Mouse (Mus musculus): ENCODE results near the gene Lect2. TPM values are rescaled to one million over a fixed set of nuclear protein-coding genes. Genes with fewer than 3 reads are reported as not detected.

The Lect2 gene
- polyA plus RNA-seq, 2 experiments: not detected

GRCm38 (mm10) chr13:56559841-56560370 lies 11.6 kb upstream of the Lect2 start:
- no peak for TF ChIP-seq POLR2A (IDR thresholded peaks at IDR 0.05; ENCODE audit: borderline replicate concordance, extremely low read depth, insufficient read depth, insufficient read length)
- no peak for DNase-seq (ENCODE audit: low spot score)
- no peaks in the 10 kb centered on the region for H3K36me3 ChIP-seq (ENCODE audit: control insufficient read depth, insufficient read depth, low read length)
- WGBS: 86% methylated on average over 6 of the region's 6 CpGs
- H3K4me2 ChIP-seq (replicated peaks; ENCODE audit: low read depth, low read length, severe bottlenecking): no peak overlapping the region
- no peak for ATAC-seq (ENCODE audit: low FRiP score, low read depth)
- no peak overlapping the region for H3K9ac ChIP-seq (ENCODE audit: low read depth, low read length, severe bottlenecking)
- peaks cover 2% of the 10 kb centered on the region; the same call in 1 of the 2 replicates for H3K4me1 ChIP-seq (ENCODE audit: control insufficient read depth, insufficient read depth, low read length)
- H3K4me3 ChIP-seq (replicated peaks; ENCODE audit: low read length): no peak overlapping the region
- no peaks in the 10 kb centered on the region for H3K27me3 ChIP-seq (ENCODE audit: control insufficient read depth, insufficient read depth, low read length)
- no peaks in the 10 kb centered on the region for H3K9me3 ChIP-seq (ENCODE audit: control insufficient read depth, low read length)
- no peak overlapping the region for H3K27ac ChIP-seq (replicated peaks; ENCODE audit: low read depth, low read length)

GRCm38 (mm10) chr13:56558811-56559210 lies 10.5 kb upstream of the Lect2 start:
- no peak overlapping the region for H3K9ac ChIP-seq (ENCODE audit: low read depth, low read length, severe bottlenecking)
- H3K27ac ChIP-seq (replicated peaks; ENCODE audit: low read depth, low read length): no peak overlapping the region
- no peak for ATAC-seq (ENCODE audit: low FRiP score, low read depth)
- H3K4me1 ChIP-seq (ENCODE audit: control insufficient read depth, insufficient read depth, low read length): peaks cover 2% of the 10 kb centered on the region; the same call in 1 of the 2 replicates
- DNase-seq (ENCODE audit: low spot score): no peak
- no peaks in the 10 kb centered on the region for H3K9me3 ChIP-seq (ENCODE audit: control insufficient read depth, low read length)
- no peaks in the 10 kb centered on the region for H3K27me3 ChIP-seq (ENCODE audit: control insufficient read depth, insufficient read depth, low read length)
- no peak overlapping the region for H3K4me2 ChIP-seq (replicated peaks; ENCODE audit: low read depth, low read length, severe bottlenecking)
- WGBS: 52% methylated on average over 3 of the region's 3 CpGs
- no peaks in the 10 kb centered on the region for H3K36me3 ChIP-seq (ENCODE audit: control insufficient read depth, insufficient read depth, low read length)
- H3K4me3 ChIP-seq (replicated peaks; ENCODE audit: low read length): no peak overlapping the region
- TF ChIP-seq POLR2A (IDR thresholded peaks at IDR 0.05; ENCODE audit: borderline replicate concordance, extremely low read depth, insufficient read depth, insufficient read length): no peak

- WGBS: 53% methylated on average over 3 of the region's 3 CpGs
Observed at GRCm38 (mm10) chr13:56556701-56557100, 8.4 kb upstream of the Lect2 start.

GRCm38 (mm10) chr13:56555957-56556356 lies 7.7 kb upstream of the Lect2 start:
- TF ChIP-seq POLR2A (IDR thresholded peaks at IDR 0.05; ENCODE audit: borderline replicate concordance, extremely low read depth, insufficient read depth, insufficient read length): no peak
- no peaks in the 10 kb centered on the region for H3K36me3 ChIP-seq (ENCODE audit: control insufficient read depth, insufficient read depth, low read length)
- H3K27ac ChIP-seq (replicated peaks; ENCODE audit: low read depth, low read length): no peak overlapping the region
- no peaks in the 10 kb centered on the region for H3K27me3 ChIP-seq (ENCODE audit: control insufficient read depth, insufficient read depth, low read length)
- no peaks in the 10 kb centered on the region for H3K9me3 ChIP-seq (ENCODE audit: control insufficient read depth, low read length)
- DNase-seq (ENCODE audit: low spot score) (peak; percentile 64), ATAC-seq (ENCODE audit: low FRiP score, low read depth) (no peak)
- no peak overlapping the region for H3K9ac ChIP-seq (ENCODE audit: low read depth, low read length, severe bottlenecking)
- H3K4me1 ChIP-seq (ENCODE audit: control insufficient read depth, insufficient read depth, low read length): peaks cover 2% of the 10 kb centered on the region; the same call in 1 of the 2 replicates
- H3K4me3 ChIP-seq (replicated peaks; ENCODE audit: low read length): no peak overlapping the region
- 2% methylated on average over 1 of the region's 1 CpGs for WGBS
- no peak overlapping the region for H3K4me2 ChIP-seq (replicated peaks; ENCODE audit: low read depth, low read length, severe bottlenecking)

More at GRCm38 (mm10) chr13:56556701-56557100, 8.4 kb upstream of the Lect2 start:
- no peak overlapping the region for H3K27ac ChIP-seq (replicated peaks; ENCODE audit: low read depth, low read length)
- DNase-seq (ENCODE audit: low spot score) (no peak), ATAC-seq (ENCODE audit: low FRiP score, low read depth) (no peak)
- no peaks in the 10 kb centered on the region for H3K27me3 ChIP-seq (ENCODE audit: control insufficient read depth, insufficient read depth, low read length)
- no peaks in the 10 kb centered on the region for H3K9me3 ChIP-seq (ENCODE audit: control insufficient read depth, low read length)
- no peaks in the 10 kb centered on the region for H3K36me3 ChIP-seq (ENCODE audit: control insufficient read depth, insufficient read depth, low read length)
- TF ChIP-seq POLR2A (IDR thresholded peaks at IDR 0.05; ENCODE audit: borderline replicate concordance, extremely low read depth, insufficient read depth, insufficient read length): no peak
- H3K9ac ChIP-seq (ENCODE audit: low read depth, low read length, severe bottlenecking): no peak overlapping the region
- no peak overlapping the region for H3K4me2 ChIP-seq (replicated peaks; ENCODE audit: low read depth, low read length, severe bottlenecking)
- H3K4me3 ChIP-seq (replicated peaks; ENCODE audit: low read length): no peak overlapping the region
- H3K4me1 ChIP-seq (ENCODE audit: control insufficient read depth, insufficient read depth, low read length): peaks cover 2% of the 10 kb centered on the region; the same call in 1 of the 2 replicates

- no peaks in the 10 kb centered on the region for H3K36me3 ChIP-seq (ENCODE audit: control insufficient read depth, insufficient read depth, low read length)
- H3K27me3 ChIP-seq (ENCODE audit: control insufficient read depth, insufficient read depth, low read length): no peaks in the 10 kb centered on the region
- H3K9me3 ChIP-seq (ENCODE audit: control insufficient read depth, low read length): no peaks in the 10 kb centered on the region
- H3K4me2 ChIP-seq (replicated peaks; ENCODE audit: low read depth, low read length, severe bottlenecking): 0 out of 2 replicates have a peak overlapping the region, but pooled peaks have one; percentile 2
- H3K4me3 ChIP-seq (replicated peaks; ENCODE audit: low read length): no peak overlapping the region
- 10% methylated on average over 2 of the region's 2 CpGs for WGBS
- H3K4me1 ChIP-seq (ENCODE audit: control insufficient read depth, insufficient read depth, low read length): peaks cover 2% of the 10 kb centered on the region; the same call in 1 of the 2 replicates
- ATAC-seq (ENCODE audit: low FRiP score, low read depth) (no peak), DNase-seq (ENCODE audit: low spot score) (peak; percentile 55)
- no peak for TF ChIP-seq POLR2A (IDR thresholded peaks at IDR 0.05; ENCODE audit: borderline replicate concordance, extremely low read depth, insufficient read depth, insufficient read length)
- no peak overlapping the region for H3K27ac ChIP-seq (replicated peaks; ENCODE audit: low read depth, low read length)
- H3K9ac ChIP-seq (ENCODE audit: low read depth, low read length, severe bottlenecking): no peak overlapping the region
Observed at GRCm38 (mm10) chr13:56554409-56554808, 6.1 kb upstream of the Lect2 start.

Measured in limb, embryonic 14.5 days (tissue).